Mouse (Mus musculus): ENCODE measurements around the gene Adtrp.

The Adtrp gene

GRCm38 (mm10) chr13:41880525-41880924 lies 33.0 kb upstream of the Adtrp start:
- no peaks in the 10 kb centered on the region for H3K4me1 ChIP-seq (replicated peaks; ENCODE audit: low read depth, low read length)
- TF ChIP-seq CTCF (conservative IDR thresholded peaks at IDR 0.05; ENCODE audit: low read length) (no peak), NANOG (IDR thresholded peaks at IDR 0.05; ENCODE audit: borderline replicate concordance, low read length) (no peak), POU5F1 (IDR thresholded peaks at IDR 0.05; ENCODE audit: borderline replicate concordance, low read length) (no peak)
- no peaks in the 10 kb centered on the region for H3K9me3 ChIP-seq (ENCODE audit: low read length)
- no peaks in the 10 kb centered on the region for H3K27me3 ChIP-seq (ENCODE audit: insufficient read depth, low read length)
- no peak overlapping the region for H3K4me3 ChIP-seq (replicated peaks; ENCODE audit: low read length)
- H3K36me3 ChIP-seq (ENCODE audit: insufficient read depth, low read length) = no peaks in the 10 kb centered on the region

GRCm38 (mm10) chr13:41872686-41873085 lies 25.2 kb upstream of the Adtrp start:
- no peaks in the 10 kb centered on the region for H3K9me3 ChIP-seq (ENCODE audit: low read length)
- TF ChIP-seq NANOG (IDR thresholded peaks at IDR 0.05; ENCODE audit: borderline replicate concordance, low read length) = no peak
- TF ChIP-seq CTCF (conservative IDR thresholded peaks at IDR 0.05; ENCODE audit: low read length) = no peak
- no peak for TF ChIP-seq POU5F1 (IDR thresholded peaks at IDR 0.05; ENCODE audit: borderline replicate concordance, low read length)
- no peaks in the 10 kb centered on the region for H3K4me1 ChIP-seq (replicated peaks; ENCODE audit: low read depth, low read length)
- H3K36me3 ChIP-seq (ENCODE audit: insufficient read depth, low read length) = no peaks in the 10 kb centered on the region
- no peaks in the 10 kb centered on the region for H3K27me3 ChIP-seq (ENCODE audit: insufficient read depth, low read length)
- no peak overlapping the region for H3K4me3 ChIP-seq (replicated peaks; ENCODE audit: low read length)

- no peak overlapping the region for H3K4me3 ChIP-seq (replicated peaks; ENCODE audit: low read length)
- TF ChIP-seq POU5F1 (IDR thresholded peaks at IDR 0.05; ENCODE audit: borderline replicate concordance, low read length) (no peak), CTCF (conservative IDR thresholded peaks at IDR 0.05; ENCODE audit: low read length) (no peak), NANOG (IDR thresholded peaks at IDR 0.05; ENCODE audit: borderline replicate concordance, low read length) (no peak)
- H3K4me1 ChIP-seq (replicated peaks; ENCODE audit: low read depth, low read length) = no peaks in the 10 kb centered on the region
- H3K36me3 ChIP-seq (ENCODE audit: insufficient read depth, low read length) = no peaks in the 10 kb centered on the region
- no peaks in the 10 kb centered on the region for H3K9me3 ChIP-seq (ENCODE audit: low read length)
- no peaks in the 10 kb centered on the region for H3K27me3 ChIP-seq (ENCODE audit: insufficient read depth, low read length)
These were observed 24.7 kb upstream of the Adtrp start for GRCm38 (mm10) chr13:41872161-41872562.

DNA sequence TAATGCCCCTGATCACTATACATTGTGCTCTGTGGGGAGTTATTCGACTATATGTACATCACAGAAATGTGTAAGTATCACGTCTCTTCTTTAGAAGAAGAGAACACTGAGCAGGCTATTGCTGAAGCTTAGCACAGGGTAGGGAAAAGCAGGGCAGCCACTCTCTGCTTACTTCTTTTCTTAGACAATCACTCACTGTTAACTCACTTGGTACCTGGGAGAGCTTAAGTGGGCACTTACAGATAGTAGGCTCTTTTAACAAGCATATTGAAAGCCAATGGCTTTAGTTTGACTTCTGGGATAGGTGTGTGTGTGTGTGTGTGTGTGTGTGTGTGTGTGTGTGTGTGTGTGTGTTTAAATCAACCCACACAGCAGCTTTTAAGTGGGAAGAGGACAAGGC lies 20.0 kb upstream of the Adtrp start:
- TF ChIP-seq NANOG (IDR thresholded peaks at IDR 0.05; ENCODE audit: borderline replicate concordance, low read length) (no peak), CTCF (conservative IDR thresholded peaks at IDR 0.05; ENCODE audit: low read length) (no peak), POU5F1 (IDR thresholded peaks at IDR 0.05; ENCODE audit: borderline replicate concordance, low read length) (no peak)
- Histone ChIP-seq H3K4me3 (replicated peaks; ENCODE audit: low read length) (no peak overlapping the region), H3K27me3 (ENCODE audit: insufficient read depth, low read length) (no peaks in the 10 kb centered on the region), H3K4me1 (replicated peaks; ENCODE audit: low read depth, low read length) (no peaks in the 10 kb centered on the region), H3K36me3 (ENCODE audit: insufficient read depth, low read length) (no peaks in the 10 kb centered on the region), H3K9me3 (ENCODE audit: low read length) (no peaks in the 10 kb centered on the region)

- no peak overlapping the region for H3K4me3 ChIP-seq (replicated peaks; ENCODE audit: low read length)
- H3K36me3 ChIP-seq (ENCODE audit: insufficient read depth, low read length) = no peaks in the 10 kb centered on the region
- H3K4me1 ChIP-seq (replicated peaks; ENCODE audit: low read depth, low read length) = no peaks in the 10 kb centered on the region
- TF ChIP-seq NANOG (IDR thresholded peaks at IDR 0.05; ENCODE audit: borderline replicate concordance, low read length) = no peak
- no peak for TF ChIP-seq POU5F1 (IDR thresholded peaks at IDR 0.05; ENCODE audit: borderline replicate concordance, low read length)
- no peak for TF ChIP-seq CTCF (conservative IDR thresholded peaks at IDR 0.05; ENCODE audit: low read length)
- H3K27me3 ChIP-seq (ENCODE audit: insufficient read depth, low read length) = no peaks in the 10 kb centered on the region
- no peaks in the 10 kb centered on the region for H3K9me3 ChIP-seq (ENCODE audit: low read length)
These were observed 18.1 kb upstream of the Adtrp start for GRCm38 (mm10) chr13:41865575-41865974.

- Histone ChIP-seq H3K36me3 (ENCODE audit: insufficient read depth, low read length) (no peaks in the 10 kb centered on the region), H3K4me1 (replicated peaks; ENCODE audit: low read depth, low read length) (no peaks in the 10 kb centered on the region), H3K9me3 (ENCODE audit: low read length) (no peaks in the 10 kb centered on the region), H3K4me3 (replicated peaks; ENCODE audit: low read length) (no peak overlapping the region), H3K27me3 (ENCODE audit: insufficient read depth, low read length) (no peaks in the 10 kb centered on the region)
- TF ChIP-seq CTCF (conservative IDR thresholded peaks at IDR 0.05; ENCODE audit: low read length) (no peak), NANOG (IDR thresholded peaks at IDR 0.05; ENCODE audit: borderline replicate concordance, low read length) (no peak), POU5F1 (IDR thresholded peaks at IDR 0.05; ENCODE audit: borderline replicate concordance, low read length) (no peak)
These were observed 17.6 kb upstream of the Adtrp start for GRCm38 (mm10) chr13:41865071-41865470.

DNA sequence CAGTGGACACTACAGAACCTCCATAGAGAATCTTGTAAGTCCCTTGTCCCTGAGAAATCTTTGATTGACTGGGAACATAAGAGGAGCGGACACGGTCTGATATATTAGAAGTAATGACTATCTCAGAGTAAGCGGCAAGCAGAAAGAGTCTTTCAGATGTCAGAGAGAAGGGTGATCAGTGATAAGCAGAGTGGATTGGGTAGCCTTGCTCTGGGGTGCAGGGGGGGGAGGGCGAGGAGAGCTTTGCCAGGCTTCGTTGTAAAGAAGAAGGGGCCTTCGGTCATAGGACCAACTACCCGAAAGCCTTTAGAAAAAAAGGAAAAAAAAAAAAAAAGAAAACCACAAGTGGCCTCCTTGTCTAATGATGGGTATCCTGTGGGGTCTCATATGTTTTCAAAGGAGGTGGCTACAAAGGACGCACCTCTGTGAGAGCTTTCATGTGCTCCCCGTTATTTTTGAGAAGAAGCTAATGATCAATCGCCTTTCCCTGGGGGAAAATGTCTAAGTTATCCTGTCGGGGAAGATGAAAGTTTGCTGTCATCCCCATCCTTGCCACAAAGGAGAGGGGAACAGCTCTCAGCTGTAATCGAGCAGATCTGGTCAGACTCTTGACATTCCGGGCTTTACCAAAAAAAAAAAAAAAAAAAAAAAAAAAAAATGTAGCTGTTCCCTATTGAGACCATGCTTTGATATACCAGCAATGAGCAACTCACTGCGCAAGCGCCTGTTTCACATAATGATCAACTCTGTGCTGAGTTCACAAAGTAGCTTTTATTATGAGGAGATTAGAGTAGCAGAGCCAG lies 13.3 kb upstream of the Adtrp start:
- H3K4me3 ChIP-seq (replicated peaks; ENCODE audit: low read length) = no peak overlapping the region
- no peaks in the 10 kb centered on the region for H3K4me1 ChIP-seq (replicated peaks; ENCODE audit: low read depth, low read length)
- H3K9me3 ChIP-seq (ENCODE audit: low read length) = no peaks in the 10 kb centered on the region
- H3K36me3 ChIP-seq (ENCODE audit: insufficient read depth, low read length) = no peaks in the 10 kb centered on the region
- TF ChIP-seq NANOG (IDR thresholded peaks at IDR 0.05; ENCODE audit: borderline replicate concordance, low read length) = no peak
- no peak for TF ChIP-seq POU5F1 (IDR thresholded peaks at IDR 0.05; ENCODE audit: borderline replicate concordance, low read length)
- no peak for TF ChIP-seq CTCF (conservative IDR thresholded peaks at IDR 0.05; ENCODE audit: low read length)
- no peaks in the 10 kb centered on the region for H3K27me3 ChIP-seq (ENCODE audit: insufficient read depth, low read length)

DNA sequence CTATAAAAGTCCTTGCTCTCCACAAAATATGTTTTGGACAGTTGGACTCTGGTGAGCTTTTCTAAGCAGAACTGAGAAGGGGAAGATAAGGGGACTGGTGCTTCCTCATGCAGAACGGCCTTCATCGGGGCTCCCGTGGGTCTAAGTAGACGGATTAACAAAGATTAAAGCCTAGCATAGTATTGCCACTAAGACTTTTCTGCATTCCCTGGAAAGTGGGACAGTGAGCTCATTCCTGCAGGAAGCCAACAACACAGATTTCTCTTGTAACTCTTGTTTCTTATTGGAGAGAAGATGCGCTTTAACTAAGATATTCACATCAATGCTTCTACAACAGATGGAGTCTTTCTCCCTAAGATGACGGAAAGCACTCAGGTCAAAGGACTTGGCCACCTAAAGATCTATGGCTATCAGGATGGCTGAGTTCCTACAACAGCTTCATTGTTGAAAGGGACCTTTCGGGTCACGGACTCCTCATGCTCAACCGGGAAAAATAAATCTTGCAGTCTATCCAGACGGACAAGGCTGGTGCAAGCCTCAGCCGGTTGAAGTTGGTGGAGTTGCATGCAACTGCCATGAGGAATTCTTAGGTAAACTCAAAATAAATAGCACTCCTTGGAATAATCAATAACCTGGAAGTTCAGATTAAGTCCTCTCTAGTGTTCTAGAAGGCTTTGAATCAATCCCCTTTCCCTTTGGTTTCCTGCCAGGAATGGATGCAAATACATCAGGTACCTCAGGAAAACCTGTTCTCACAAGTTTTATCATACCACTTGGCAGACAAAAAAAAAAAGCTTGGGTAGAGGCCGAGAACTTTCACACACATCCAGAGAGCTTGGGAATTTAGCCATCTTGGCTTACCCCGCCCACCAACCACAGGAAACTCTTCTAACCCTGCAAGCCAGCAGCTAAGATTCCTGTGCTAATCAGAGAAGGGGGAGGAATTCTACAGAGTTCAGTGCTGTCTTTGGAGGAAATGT lies 8.0 kb upstream of the Adtrp start:
- Histone ChIP-seq H3K36me3 (ENCODE audit: insufficient read depth, low read length) (no peaks in the 10 kb centered on the region), H3K9me3 (ENCODE audit: low read length) (no peaks in the 10 kb centered on the region), H3K4me3 (replicated peaks; ENCODE audit: low read length) (no peak overlapping the region), H3K27me3 (ENCODE audit: insufficient read depth, low read length) (no peaks in the 10 kb centered on the region), H3K4me1 (replicated peaks; ENCODE audit: low read depth, low read length) (no peaks in the 10 kb centered on the region)
- no peak for TF ChIP-seq POU5F1 (IDR thresholded peaks at IDR 0.05; ENCODE audit: borderline replicate concordance, low read length)
- no peak for TF ChIP-seq NANOG (IDR thresholded peaks at IDR 0.05; ENCODE audit: borderline replicate concordance, low read length)
- TF ChIP-seq CTCF (conservative IDR thresholded peaks at IDR 0.05; ENCODE audit: low read length) = no peak

Data from E14TG2a.4 (cell line).